ENCODE assay signal across 15 mouse cellular contexts in the genomic region with DNA sequence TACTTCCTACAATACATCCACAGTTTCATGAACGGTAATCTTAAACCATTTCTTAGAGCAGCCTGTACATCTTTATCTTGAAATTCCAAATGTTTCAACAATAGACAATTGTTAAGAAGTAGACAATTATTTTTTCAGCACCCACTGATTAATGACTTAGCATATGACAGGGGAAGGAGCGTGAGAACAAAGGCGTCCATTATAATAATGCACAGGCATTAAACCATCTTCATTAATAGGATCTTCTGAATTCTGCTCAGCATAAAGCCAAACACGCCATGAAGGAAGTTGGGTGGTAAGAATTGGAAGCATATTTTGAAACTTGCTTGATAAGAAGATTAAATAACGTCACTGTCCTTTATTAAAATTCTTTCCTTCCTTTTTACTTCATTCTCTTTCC. TPM values are rescaled to one million over a fixed set of nuclear protein-coding genes. Genes with fewer than 3 reads are reported as not detected.
"Had no signal": no experiment of that assay in that cellular context is flagged by ENCODE, and none has a peak within 500 bp of the region (broad histone marks: within the 10 kb centered on the region; RNA-seq: fewer than 3 reads in every experiment).

No protein-coding gene starts in this region.

- H3K4me2 ChIP-seq: liver, embryonic 13.5 days; midbrain, embryonic 11.5 days; stomach, embryonic 15.5 days had no signal

- H3K9ac ChIP-seq: liver, embryonic 13.5 days; stomach, embryonic 15.5 days had no signal

- H3K9me3 ChIP-seq: liver, embryonic 13.5 days; stomach, embryonic 15.5 days had no signal

- H3K36me3 ChIP-seq: liver, embryonic 13.5 days; stomach, embryonic 15.5 days had no signal

- H3K4me1 ChIP-seq: liver, embryonic 13.5 days; stomach, embryonic 15.5 days had no signal

- DNase-seq: kidney, postnatal 10 days; kidney, postnatal 36 days; layer of hippocampus, postnatal 36 days; liver, embryonic 13.5 days; lung, adult 2 months; lung, postnatal 14 days; lung, postnatal 4 days; midbrain, embryonic 14.5 days; right cerebral cortex, postnatal 25 days; spleen, adult 18-20 months; thymus, postnatal 25 days had no signal

- H3K27me3 ChIP-seq: liver, embryonic 13.5 days; stomach, embryonic 15.5 days had no signal

- H3K27ac ChIP-seq: left cerebral cortex, adult 2 months; liver, embryonic 13.5 days; stomach, embryonic 15.5 days had no signal

- H3K4me3 ChIP-seq: left cerebral cortex, adult 2 months; liver, embryonic 13.5 days; stomach, embryonic 15.5 days had no signal

RNA-seq across cellular contexts. Expression of a gene that starts 50.5 kb away (rescaled TPM):
- polyA plus RNA-seq: liver, adult 2 months; lung, adult 2 months had no signal
